Mouse (Mus musculus): Measurements from ENCODE around the gene Skap1. TPM values are rescaled to one million over a fixed set of nuclear protein-coding genes. Genes with fewer than 3 reads are reported as not detected.

Skap1 gene
- polyA plus RNA-seq, 1 experiment, result 3.3 TPM

- peak overlapping the region; percentile 77 for H3K27ac ChIP-seq (ENCODE audit: insufficient read depth, low read depth, low read length)
- no peak for TF ChIP-seq POLR2A (IDR thresholded peaks at IDR 0.05; ENCODE audit: low read depth, low read length)
- TF ChIP-seq CTCF (conservative IDR thresholded peaks at IDR 0.05; ENCODE audit: insufficient read depth, insufficient read length, low read depth, low read length), result no peak
- H3K4me1 ChIP-seq (ENCODE audit: control insufficient read depth, insufficient read depth, low read length), result no peaks in the 10 kb centered on the region; the same call in 1 of the 2 replicates
- no peak overlapping the region for H3K4me3 ChIP-seq (ENCODE audit: insufficient read depth, low read depth, low read length)
- H3K36me3 ChIP-seq (ENCODE audit: control insufficient read depth, insufficient read depth, low read length), result no peaks in the 10 kb centered on the region
- peak; percentile 53 for DNase-seq
- no peaks in the 10 kb centered on the region for H3K27me3 ChIP-seq (replicated peaks; ENCODE audit: control insufficient read depth, insufficient read depth, low read length)
- 45% methylated on average over 11 of the region's 11 CpGs for WGBS
These were observed 156.3 kb downstream of the Skap1 start for GRCm38 (mm10) chr11:96620660-96621059.

GRCm38 (mm10) chr11:96621167-96621566, 156.8 kb downstream of the Skap1 start:
- Histone ChIP-seq H3K36me3 (ENCODE audit: control insufficient read depth, insufficient read depth, low read length) (no peaks in the 10 kb centered on the region), H3K27me3 (replicated peaks; ENCODE audit: control insufficient read depth, insufficient read depth, low read length) (no peaks in the 10 kb centered on the region), H3K4me3 (ENCODE audit: insufficient read depth, low read depth, low read length) (no peak overlapping the region), H3K4me1 (ENCODE audit: control insufficient read depth, insufficient read depth, low read length) (no peaks in the 10 kb centered on the region; the same call in 1 of the 2 replicates), H3K27ac (ENCODE audit: insufficient read depth, low read depth, low read length) (peak overlapping the region; percentile 77)
- DNase-seq, result peak; percentile 88
- TF ChIP-seq CTCF (conservative IDR thresholded peaks at IDR 0.05; ENCODE audit: insufficient read depth, insufficient read length, low read depth, low read length) (peak; percentile 85), POLR2A (IDR thresholded peaks at IDR 0.05; ENCODE audit: low read depth, low read length) (no peak)
- WGBS, result 16% methylated on average over 4 of the region's 4 CpGs

- H3K27ac ChIP-seq (ENCODE audit: insufficient read depth, low read depth, low read length), result peak overlapping the region; percentile 78
- 17% methylated on average over 9 of the region's 9 CpGs for WGBS
- no peak overlapping the region for H3K4me3 ChIP-seq (ENCODE audit: insufficient read depth, low read depth, low read length)
- peak; percentile 88 for DNase-seq
- H3K36me3 ChIP-seq (ENCODE audit: control insufficient read depth, insufficient read depth, low read length), result no peaks in the 10 kb centered on the region
- no peaks in the 10 kb centered on the region for H3K27me3 ChIP-seq (replicated peaks; ENCODE audit: control insufficient read depth, insufficient read depth, low read length)
- TF ChIP-seq POLR2A (IDR thresholded peaks at IDR 0.05; ENCODE audit: low read depth, low read length) (no peak), CTCF (conservative IDR thresholded peaks at IDR 0.05; ENCODE audit: insufficient read depth, insufficient read length, low read depth, low read length) (peak; percentile 65)
- H3K4me1 ChIP-seq (ENCODE audit: control insufficient read depth, insufficient read depth, low read length), result no peaks in the 10 kb centered on the region; the same call in 1 of the 2 replicates
These were observed 158.4 kb downstream of the Skap1 start for GRCm38 (mm10) chr11:96622782-96623181.

- Histone ChIP-seq H3K36me3 (ENCODE audit: control insufficient read depth, insufficient read depth, low read length) (no peaks in the 10 kb centered on the region), H3K4me1 (ENCODE audit: control insufficient read depth, insufficient read depth, low read length) (no peaks in the 10 kb centered on the region; the same call in 1 of the 2 replicates), H3K27ac (ENCODE audit: insufficient read depth, low read depth, low read length) (no peak overlapping the region), H3K4me3 (ENCODE audit: insufficient read depth, low read depth, low read length) (no peak overlapping the region), H3K27me3 (replicated peaks; ENCODE audit: control insufficient read depth, insufficient read depth, low read length) (no peaks in the 10 kb centered on the region)
- WGBS, result 34% methylated on average over 4 of the region's 4 CpGs
- no peak for DNase-seq
- TF ChIP-seq CTCF (conservative IDR thresholded peaks at IDR 0.05; ENCODE audit: insufficient read depth, insufficient read length, low read depth, low read length), result no peak
- TF ChIP-seq POLR2A (IDR thresholded peaks at IDR 0.05; ENCODE audit: low read depth, low read length), result no peak
These were observed 160.0 kb downstream of the Skap1 start for GRCm38 (mm10) chr11:96624436-96624835.

- WGBS, result 57% methylated on average over 9 of the region's 9 CpGs
- DNase-seq, result no peak
- H3K27ac ChIP-seq (ENCODE audit: insufficient read depth, low read depth, low read length), result no peak overlapping the region
These were observed 165.4 kb downstream of the Skap1 start for GRCm38 (mm10) chr11:96629775-96630174.

GRCm38 (mm10) chr11:96631521-96631920, 167.1 kb downstream of the Skap1 start:
- Histone ChIP-seq H3K4me1 (ENCODE audit: control insufficient read depth, insufficient read depth, low read length) (no peaks in the 10 kb centered on the region), H3K27ac (ENCODE audit: insufficient read depth, low read depth, low read length) (no peak overlapping the region), H3K27me3 (replicated peaks; ENCODE audit: control insufficient read depth, insufficient read depth, low read length) (no peaks in the 10 kb centered on the region), H3K4me3 (ENCODE audit: insufficient read depth, low read depth, low read length) (no peak overlapping the region), H3K36me3 (ENCODE audit: control insufficient read depth, insufficient read depth, low read length) (no peaks in the 10 kb centered on the region)
- no peak for TF ChIP-seq POLR2A (IDR thresholded peaks at IDR 0.05; ENCODE audit: low read depth, low read length)
- TF ChIP-seq CTCF (conservative IDR thresholded peaks at IDR 0.05; ENCODE audit: insufficient read depth, insufficient read length, low read depth, low read length), result no peak
- 88% methylated on average over 3 of the region's 3 CpGs for WGBS
- no peak for DNase-seq

More at GRCm38 (mm10) chr11:96629775-96630174, 165.4 kb downstream of the Skap1 start:
- Histone ChIP-seq H3K4me3 (ENCODE audit: insufficient read depth, low read depth, low read length) (no peak overlapping the region), H3K27me3 (replicated peaks; ENCODE audit: control insufficient read depth, insufficient read depth, low read length) (no peaks in the 10 kb centered on the region), H3K36me3 (ENCODE audit: control insufficient read depth, insufficient read depth, low read length) (no peaks in the 10 kb centered on the region), H3K4me1 (ENCODE audit: control insufficient read depth, insufficient read depth, low read length) (no peaks in the 10 kb centered on the region)
- TF ChIP-seq POLR2A (IDR thresholded peaks at IDR 0.05; ENCODE audit: low read depth, low read length) (no peak), CTCF (conservative IDR thresholded peaks at IDR 0.05; ENCODE audit: insufficient read depth, insufficient read length, low read depth, low read length) (no peak)

- Histone ChIP-seq H3K27me3 (replicated peaks; ENCODE audit: control insufficient read depth, insufficient read depth, low read length) (no peaks in the 10 kb centered on the region), H3K27ac (ENCODE audit: insufficient read depth, low read depth, low read length) (no peak overlapping the region)
- DNase-seq, result no peak
These were observed 173.5 kb downstream of the Skap1 start for GRCm38 (mm10) chr11:96637927-96638326.

More at GRCm38 (mm10) chr11:96637927-96638326, 173.5 kb downstream of the Skap1 start:
- no peaks in the 10 kb centered on the region for H3K36me3 ChIP-seq (ENCODE audit: control insufficient read depth, insufficient read depth, low read length)
- TF ChIP-seq CTCF (conservative IDR thresholded peaks at IDR 0.05; ENCODE audit: insufficient read depth, insufficient read length, low read depth, low read length) (no peak), POLR2A (IDR thresholded peaks at IDR 0.05; ENCODE audit: low read depth, low read length) (no peak)
- no peaks in the 10 kb centered on the region for H3K4me1 ChIP-seq (ENCODE audit: control insufficient read depth, insufficient read depth, low read length)
- WGBS, result 58% methylated on average over 7 of the region's 7 CpGs
- H3K4me3 ChIP-seq (ENCODE audit: insufficient read depth, low read depth, low read length), result no peak overlapping the region
